Mouse (Mus musculus): Measurements from ENCODE around the gene Ranbp9. TPM values are rescaled to one million over a fixed set of nuclear protein-coding genes. Genes with fewer than 3 reads are reported as not detected.

The Ranbp9 gene
- polyA plus RNA-seq, 1 experiment from 2014 or later = 68.0 TPM

DNA sequence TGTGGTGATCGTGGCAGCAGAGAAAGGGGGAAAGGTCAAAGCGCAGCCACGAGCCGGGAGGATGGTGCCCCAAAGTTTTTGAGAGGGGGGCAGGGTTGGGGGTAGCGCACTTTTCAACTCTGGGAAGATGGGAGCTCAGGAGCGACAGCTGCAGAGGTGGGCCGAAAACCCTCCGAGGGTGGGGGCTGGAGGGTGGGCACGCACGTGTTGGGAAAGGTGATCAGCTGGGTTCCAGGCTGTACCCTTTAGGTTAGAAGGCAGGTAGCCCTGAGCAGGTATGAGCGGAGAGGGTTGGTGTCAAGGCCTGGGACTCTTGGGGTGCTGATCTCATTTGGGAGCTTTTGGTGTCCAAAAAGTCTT lies 115.3 kb downstream of the Ranbp9 start:
- POLR2A ChIA-PET = no interaction called here
- CTCF ChIA-PET = interaction anchor here (0.7 to 1.9 kb wide), 4 partner anchors 8 to 178 kb away, joined by 3 to 6 read pairs (median 4); no protein-coding TSS in a partner anchor
- DNase-seq (ENCODE audit: low read depth, low spot score) (no peak), ATAC-seq (no peak)
- H3K27me3 ChIP-seq = no peaks in the 10 kb centered on the region
- in situ Hi-C loops (cut with MboI; ENCODE audit: low pct_unique_long_range_greater_than_20kb) = no loop called here
- no peak for TF ChIP-seq CTCF (IDR thresholded peaks at IDR 0.05)

DNA sequence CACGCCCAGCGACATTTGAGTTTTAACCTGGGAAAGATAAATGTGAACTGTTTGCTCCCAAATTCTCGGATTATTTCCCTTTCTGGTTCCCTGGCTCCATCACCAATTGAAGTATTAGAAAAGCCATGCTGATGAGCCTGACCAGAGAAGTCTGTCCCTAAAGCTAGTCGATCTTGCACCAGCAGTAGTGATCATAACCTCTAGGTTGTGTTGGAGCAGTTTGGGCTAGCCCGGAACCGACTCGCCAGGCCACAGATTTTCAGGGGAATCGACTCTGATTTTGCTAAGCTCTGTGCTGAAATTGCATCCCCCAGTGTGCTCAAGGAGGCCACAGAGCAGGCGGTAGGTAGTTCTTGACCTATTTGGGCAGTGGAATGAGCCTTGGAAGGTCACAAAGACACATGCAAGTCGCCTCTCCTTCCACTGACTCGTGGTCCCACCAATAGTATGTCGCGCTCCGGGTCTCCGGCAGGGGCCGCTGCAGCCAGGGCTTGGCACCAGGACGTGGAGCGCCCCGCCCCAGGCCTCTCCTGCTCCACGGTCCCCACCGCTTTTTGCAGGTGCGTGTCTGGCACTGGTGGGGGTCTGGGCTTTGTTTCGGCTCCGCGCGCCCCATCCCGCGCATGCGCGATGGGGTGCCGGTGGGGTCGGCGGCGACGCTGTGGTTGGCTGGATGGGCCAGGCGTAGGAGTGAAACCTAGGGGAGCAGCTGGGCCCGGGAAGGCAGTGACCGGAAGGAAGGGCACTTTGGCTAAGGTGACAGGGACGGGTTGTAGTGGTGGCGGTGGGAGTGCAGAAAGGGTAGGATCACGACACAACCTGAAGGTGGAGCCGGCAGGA lies 115.9 kb downstream of the Ranbp9 start, which contains the start of gene Sirt5:
Gene Sirt5, plus strand, starts transcription at position 512 of the 840 bp plus-strand sequence.
- DNase-seq (ENCODE audit: low read depth, low spot score) (no peak), ATAC-seq (peak; percentile 75)
- in situ Hi-C loops (cut with MboI; ENCODE audit: low pct_unique_long_range_greater_than_20kb) = no loop called here
- H3K27me3 ChIP-seq = no peaks in the 10 kb centered on the region
- ChIA-PET CTCF (interaction anchor here (0.7 to 1.9 kb wide), 6 partner anchors 9 to 178 kb away, joined by 3 to 6 read pairs (median 4); no protein-coding TSS in a partner anchor), POLR2A (no interaction called here)
- TF ChIP-seq CTCF (IDR thresholded peaks at IDR 0.05) = peak; percentile 99

DNA sequence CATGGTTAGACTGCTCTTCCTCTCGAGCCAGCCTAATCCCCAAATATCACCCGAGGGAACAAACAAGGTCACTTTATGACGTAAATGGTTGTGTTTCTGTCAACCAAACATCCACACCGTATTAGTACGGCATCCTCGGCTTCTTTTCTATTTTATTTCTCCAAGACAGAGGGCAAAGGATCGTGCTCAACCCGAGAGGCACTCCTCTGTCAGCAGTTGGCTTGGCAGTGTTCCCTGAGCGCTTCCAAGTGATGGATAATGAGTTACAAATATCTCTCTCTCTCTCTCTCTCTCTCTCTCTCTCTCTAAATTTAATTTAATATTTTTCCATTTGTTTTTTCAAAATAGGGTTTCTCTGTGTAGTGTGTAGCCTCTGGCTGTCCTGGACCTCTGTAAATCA lies 118.7 kb downstream of the Ranbp9 start:
- ATAC-seq (no peak), DNase-seq (ENCODE audit: low read depth, low spot score) (no peak)

DNA sequence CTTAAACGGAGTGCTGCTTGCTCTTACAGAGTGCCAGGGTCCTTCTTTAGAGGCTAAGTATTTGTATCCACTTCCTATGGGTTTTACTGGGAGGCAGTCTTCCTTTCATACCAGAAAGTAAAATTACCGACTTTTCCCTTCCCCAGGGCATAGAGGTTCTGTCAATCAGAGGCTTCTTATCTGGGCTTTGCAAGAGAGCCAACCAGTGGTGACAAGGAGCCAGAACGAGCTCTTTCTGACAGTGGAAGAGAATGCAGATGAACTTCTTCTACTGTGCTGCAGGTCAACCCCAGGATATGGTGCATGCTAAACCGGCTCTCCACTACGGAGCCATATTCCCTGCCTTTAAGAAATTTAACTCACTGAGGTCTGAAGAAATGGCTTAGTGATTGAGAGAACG lies 120.5 kb downstream of the Ranbp9 start:
- no peaks in the 10 kb centered on the region for H3K27me3 ChIP-seq
- CTCF ChIA-PET = interaction anchor here (1.2 kb wide), 1 partner anchor 41 kb away, joined by 3 read pairs; no protein-coding TSS in a partner anchor
- no peak for TF ChIP-seq CTCF (IDR thresholded peaks at IDR 0.05)
- in situ Hi-C loops (cut with MboI; ENCODE audit: low pct_unique_long_range_greater_than_20kb) = no loop called here
- POLR2A ChIA-PET = no interaction called here
- DNase-seq (ENCODE audit: low read depth, low spot score) = no peak
- no peak for ATAC-seq

More for the DNA sequence above, 118.7 kb downstream of the Ranbp9 start:
- TF ChIP-seq CTCF (IDR thresholded peaks at IDR 0.05) = no peak
- in situ Hi-C loops (cut with MboI; ENCODE audit: low pct_unique_long_range_greater_than_20kb) = no loop called here
- no peaks in the 10 kb centered on the region for H3K27me3 ChIP-seq
- ChIA-PET CTCF (no interaction called here), POLR2A (no interaction called here)

DNA sequence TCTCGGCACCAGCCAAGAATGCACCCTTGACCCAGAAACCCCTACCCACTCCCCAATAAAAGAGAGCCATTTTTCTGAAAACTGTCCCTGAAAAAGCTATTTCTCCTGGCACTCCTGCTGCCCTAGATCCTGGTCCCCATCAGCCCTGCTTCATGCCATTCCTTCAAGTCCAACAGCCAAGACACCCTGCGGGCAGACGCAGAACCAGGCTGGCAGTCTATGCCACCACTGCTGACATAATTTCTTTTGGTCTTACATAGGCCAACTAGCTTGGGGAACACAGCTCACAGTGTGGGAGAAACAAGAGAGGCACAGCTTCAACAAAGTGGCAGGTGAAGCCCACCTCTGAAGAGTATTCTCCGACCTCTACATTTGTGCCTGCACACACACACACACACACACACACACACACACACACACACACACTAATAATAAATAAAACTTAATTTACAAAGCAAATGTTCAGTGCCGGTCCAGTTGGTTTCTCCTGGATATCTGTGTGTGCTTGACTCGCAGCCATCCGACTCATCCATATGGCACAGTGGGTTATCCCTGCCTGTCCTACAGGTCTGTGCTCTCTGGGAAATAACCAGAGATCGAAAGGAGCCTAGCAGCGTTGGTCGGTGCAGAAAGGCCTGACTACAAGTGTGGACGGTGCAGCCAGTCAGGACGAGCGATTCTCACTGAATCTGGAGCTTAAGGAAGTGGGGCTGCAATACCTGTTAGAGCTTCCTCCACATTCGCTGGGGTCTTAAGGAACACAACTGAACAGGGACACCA lies 124.5 kb downstream of the Ranbp9 start:
- no peak for ATAC-seq
- ChIA-PET CTCF (interaction anchor here (1.4 kb wide), 1 partner anchor 165 kb away, joined by 3 read pairs; no protein-coding TSS in a partner anchor), POLR2A (no interaction called here)
- no peak for DNase-seq (ENCODE audit: low read depth, low spot score)
- TF ChIP-seq CTCF (IDR thresholded peaks at IDR 0.05) = no peak
- no peaks in the 10 kb centered on the region for H3K27me3 ChIP-seq
- in situ Hi-C loops (cut with MboI; ENCODE audit: low pct_unique_long_range_greater_than_20kb) = no loop called here

DNA sequence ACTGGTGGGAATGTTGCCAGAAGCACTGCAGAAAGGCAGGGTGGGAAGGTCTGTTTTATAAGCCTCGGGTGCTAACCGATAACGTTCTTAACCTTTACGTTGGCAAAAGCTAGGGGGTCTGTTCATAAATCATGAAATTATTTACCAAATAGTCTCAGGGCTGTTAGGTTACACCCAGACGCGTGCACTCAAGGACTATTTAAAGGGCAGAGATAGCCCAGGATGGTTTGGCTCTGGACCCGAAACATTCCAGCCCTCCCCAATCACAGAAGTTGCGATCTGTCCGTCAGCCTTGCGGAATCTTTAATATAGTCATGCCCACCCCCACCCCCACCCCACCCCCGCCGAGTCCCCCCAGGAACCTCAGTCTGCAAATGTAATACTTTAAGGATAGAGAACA lies 126.7 kb downstream of the Ranbp9 start:
- POLR2A ChIA-PET = no interaction called here
- DNase-seq (ENCODE audit: low read depth, low spot score) (no peak), ATAC-seq (no peak)
- no peak for TF ChIP-seq CTCF (IDR thresholded peaks at IDR 0.05)
- in situ Hi-C loops (cut with MboI; ENCODE audit: low pct_unique_long_range_greater_than_20kb) = no loop called here
- CTCF ChIA-PET = interaction anchor here (0.8 to 1.3 kb wide), 2 partner anchors 22 to 44 kb away, joined by 3 read pairs; no protein-coding TSS in a partner anchor
- no peaks in the 10 kb centered on the region for H3K27me3 ChIP-seq

DNA sequence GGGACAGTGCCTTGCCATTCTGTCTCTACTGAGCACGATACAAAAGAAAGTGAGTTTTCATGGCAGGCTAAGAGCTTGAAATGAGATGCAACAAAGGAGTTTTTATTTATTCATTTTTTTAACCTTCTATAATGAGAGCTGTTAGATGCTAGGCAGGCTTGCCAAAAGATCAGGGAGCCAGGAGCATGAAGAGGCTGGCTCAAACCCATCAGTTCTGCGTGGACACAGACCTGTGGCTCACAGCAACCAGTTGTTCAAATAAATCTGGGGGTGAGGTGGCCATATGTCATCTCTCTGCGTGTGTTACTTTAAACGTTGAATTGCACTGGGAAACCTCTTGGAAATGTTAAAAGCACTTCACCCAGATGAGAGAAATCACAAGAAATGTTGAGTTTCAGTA lies 127.7 kb downstream of the Ranbp9 start:
- in situ Hi-C loops (cut with MboI; ENCODE audit: low pct_unique_long_range_greater_than_20kb) = no loop called here
- ATAC-seq (no peak), DNase-seq (ENCODE audit: low read depth, low spot score) (no peak)
- TF ChIP-seq CTCF (IDR thresholded peaks at IDR 0.05) = no peak
- ChIA-PET POLR2A (no interaction called here), CTCF (no interaction called here)
- no peaks in the 10 kb centered on the region for H3K27me3 ChIP-seq

Other genes starting within 250 kb of the Ranbp9 start
- gene Gfod1, start 177.1 kb downstream of the Ranbp9 start, polyA plus RNA-seq (2021) = 1.3 TPM
- gene Sirt5, start 115.8 kb downstream of the Ranbp9 start, polyA plus RNA-seq (2021) = 24.8 TPM
- 162 TPM for gene Nol7, start 82.9 kb downstream of the Ranbp9 start, polyA plus RNA-seq (2021)
- gene Mcur1, start 78.9 kb upstream of the Ranbp9 start, polyA plus RNA-seq (2021) = 13.4 TPM
- gene Rnf182, start 134.4 kb upstream of the Ranbp9 start, polyA plus RNA-seq (2021) = 2.3 TPM